Mouse (Mus musculus) kidney, postnatal 14 days (tissue): ENCODE results near the gene Gapdh.
A peak's percentile ranks its signal among the peaks of the same experiment; 100 is the strongest.

Experiments used
- DNase-seq: peaks from one replicate; pipeline ENCODE4 v3.0.0; 2022; ENCODE audit warnings: mixed read lengths

Gene Gapdh

GRCm38 (mm10) chr6:125166051-125166751, at the start of gene Gapdh:
Gene Gapdh (minus strand): TSS chr6:125166467.
- peak; percentile 89 for DNase-seq

GRCm38 (mm10) chr6:125215148-125215954, 49.1 kb upstream of the Gapdh start, which contains the start of gene Vamp1:
Gene Vamp1 (plus strand): TSS chr6:125215551.
- DNase-seq, result peak; percentile 98

GRCm38 (mm10) chr6:125213715-125214114, 47.4 kb upstream of the Gapdh start:
- no peak for DNase-seq

GRCm38 (mm10) chr6:125213129-125213528, 46.9 kb upstream of the Gapdh start:
- DNase-seq, result no peak

GRCm38 (mm10) chr6:125212621-125213020, 46.4 kb upstream of the Gapdh start:
- no peak for DNase-seq

- no peak for DNase-seq
These were observed 44.2 kb upstream of the Gapdh start for GRCm38 (mm10) chr6:125210436-125210835.

- no peak for DNase-seq
These were observed 30.9 kb upstream of the Gapdh start for GRCm38 (mm10) chr6:125197166-125197565.

GRCm38 (mm10) chr6:125196301-125196700, 30.0 kb upstream of the Gapdh start:
- DNase-seq, result no peak

GRCm38 (mm10) chr6:125195541-125196075, 29.3 kb upstream of the Gapdh start:
- no peak for DNase-seq

- no peak for DNase-seq
These were observed 27.1 kb upstream of the Gapdh start for GRCm38 (mm10) chr6:125193390-125193789.

GRCm38 (mm10) chr6:125192841-125193240, 26.6 kb upstream of the Gapdh start:
- no peak for DNase-seq

GRCm38 (mm10) chr6:125192016-125192714, 25.9 kb upstream of the Gapdh start:
- peak; percentile 95 for DNase-seq

GRCm38 (mm10) chr6:125191332-125192015, 25.2 kb upstream of the Gapdh start, which contains the start of the genes Ncapd2 and Mrpl51:
Gene Ncapd2 (minus strand): TSS chr6:125191701.
Gene Mrpl51 (plus strand): TSS chr6:125191801.
- peak; percentile 99 for DNase-seq

GRCm38 (mm10) chr6:125190816-125191215, 24.5 kb upstream of the Gapdh start:
- no peak for DNase-seq

- no peak for DNase-seq
These were observed 19.9 kb upstream of the Gapdh start for GRCm38 (mm10) chr6:125186203-125186602.

GRCm38 (mm10) chr6:125182133-125182532, 15.9 kb upstream of the Gapdh start:
- DNase-seq, result no peak

GRCm38 (mm10) chr6:125179601-125180000, 13.3 kb upstream of the Gapdh start:
- no peak for DNase-seq

- DNase-seq, result no peak
These were observed 9.2 kb upstream of the Gapdh start for GRCm38 (mm10) chr6:125175469-125175868.

- no peak for DNase-seq
These were observed 7.0 kb upstream of the Gapdh start for GRCm38 (mm10) chr6:125173256-125173655.

GRCm38 (mm10) chr6:125172474-125172873, 6.2 kb upstream of the Gapdh start:
- DNase-seq, result no peak

GRCm38 (mm10) chr6:125170194-125170593, 3.9 kb upstream of the Gapdh start:
- no peak for DNase-seq

GRCm38 (mm10) chr6:125168086-125168485, 1.8 kb upstream of the Gapdh start:
- DNase-seq, result no peak
